14 mouse cellular contexts compared by ENCODE assay signal in genomic region chr8:93572841-93573240, GRCm38 (mm10). TPM values are rescaled to one million over a fixed set of nuclear protein-coding genes. Genes with fewer than 3 reads are reported as not detected.
DNase-seq lines count a peak whose midpoint lies in the region; ATAC-seq and TF ChIP-seq lines count a peak whose summit lies in the region.
"Had no signal": no experiment of that assay in that cellular context is flagged by ENCODE, and none has a peak within 500 bp of the region (broad histone marks: within the 10 kb centered on the region; RNA-seq: fewer than 3 reads in every experiment).

No protein-coding gene starts in this region.

- H3K27ac ChIP-seq in forebrain, embryonic 10.5 days, result 0 out of 2 replicates have a peak overlapping the region, but pooled peaks have one; percentile 35
- no peak overlapping the region for H3K27ac ChIP-seq in forebrain, embryonic 11.5 days (ENCODE audit: low read depth, low read length)
- peak overlapping the region; percentile 95 for H3K27ac ChIP-seq in forebrain, postnatal 0 days (ENCODE audit: low read depth, low read length)
- H3K27ac ChIP-seq in midbrain, postnatal 0 days (ENCODE audit: low read depth, low read length), result no peak overlapping the region
- H3K27ac ChIP-seq in gastrocnemius, adult 2 months, result no peak overlapping the region

- 83% methylated on average over 9 of the region's 9 CpGs for WGBS in forebrain, embryonic 10.5 days
- WGBS in forebrain, embryonic 11.5 days, result 74% methylated on average over 9 of the region's 9 CpGs
- 58% methylated on average over 9 of the region's 9 CpGs for WGBS in forebrain, postnatal 0 days
- WGBS in midbrain, postnatal 0 days, result 73% methylated on average over 9 of the region's 9 CpGs

- H3K4me2 ChIP-seq in forebrain, embryonic 11.5 days (ENCODE audit: low read depth, low read length, severe bottlenecking), result no peak overlapping the region
- no peak overlapping the region for H3K4me2 ChIP-seq in forebrain, postnatal 0 days (ENCODE audit: low read depth)
- no peak overlapping the region for H3K4me2 ChIP-seq in midbrain, postnatal 0 days (ENCODE audit: low read depth, low read length, poor library complexity, severe bottlenecking)
- H3K4me2 ChIP-seq: liver, embryonic 11.5 days had no signal

- H3K9me3 ChIP-seq in forebrain, embryonic 10.5 days, result peaks cover 7% of the 10 kb centered on the region
- H3K9me3 ChIP-seq in forebrain, embryonic 11.5 days (ENCODE audit: control insufficient read depth, low read length), result peaks cover 4% of the 10 kb centered on the region; the same call in 1 of the 2 replicates
- H3K9me3 ChIP-seq in forebrain, postnatal 0 days (ENCODE audit: low read length), result no peaks in the 10 kb centered on the region
- H3K9me3 ChIP-seq in midbrain, postnatal 0 days (ENCODE audit: low read length), result no peaks in the 10 kb centered on the region

- no peak overlapping the region for H3K9ac ChIP-seq in forebrain, embryonic 11.5 days (ENCODE audit: low read length)
- H3K9ac ChIP-seq in forebrain, postnatal 0 days, result no peak overlapping the region
- 0 out of 2 replicates have a peak overlapping the region, but pooled peaks have one; percentile 8 for H3K9ac ChIP-seq in midbrain, postnatal 0 days (replicated peaks; ENCODE audit: low read length, poor library complexity, severe bottlenecking)

- DNase-seq in forebrain, embryonic 10.5 days (ENCODE audit: extremely low spot score, low spot score), result peak; percentile 8
- DNase-seq in forebrain, embryonic 11.5 days (ENCODE audit: low spot score), result no peak
- peak; percentile 2 for DNase-seq in kidney, postnatal 10 days
- DNase-seq in kidney, postnatal 25 days, result no peak
- DNase-seq in forebrain, postnatal 0 days, result no peak
- DNase-seq in midbrain, postnatal 0 days (ENCODE audit: low spot score), result no peak
- DNase-seq in yolk sac, embryonic 10.5 days (ENCODE audit: low spot score), result no peak
- DNase-seq in gastrocnemius, adult 2 months, result no peak
- DNase-seq: cerebellum, adult 11 months; gastrocnemius, postnatal 36 days; kidney, adult 2 months; thymus, adult 2 months had no signal

- intact Hi-C loops in gastrocnemius, adult 2 months (cut with DNase I), result no loop called here

- no peaks in the 10 kb centered on the region for H3K27me3 ChIP-seq in forebrain, embryonic 10.5 days (ENCODE audit: poor library complexity, severe bottlenecking)
- H3K27me3 ChIP-seq in forebrain, embryonic 11.5 days (ENCODE audit: control insufficient read depth, insufficient read depth, low read length), result no peaks in the 10 kb centered on the region
- no peaks in the 10 kb centered on the region for H3K27me3 ChIP-seq in forebrain, postnatal 0 days (ENCODE audit: insufficient read depth, low read length)
- H3K27me3 ChIP-seq in midbrain, postnatal 0 days (ENCODE audit: insufficient read depth, low read length), result no peaks in the 10 kb centered on the region
- H3K27me3 ChIP-seq: CH12.LX had no signal

- no peaks in the 10 kb centered on the region for H3K36me3 ChIP-seq in forebrain, embryonic 10.5 days (replicated peaks)
- no peaks in the 10 kb centered on the region for H3K36me3 ChIP-seq in forebrain, embryonic 11.5 days (ENCODE audit: control insufficient read depth, insufficient read depth, low read length)
- H3K36me3 ChIP-seq in forebrain, postnatal 0 days (ENCODE audit: insufficient read depth), result no peaks in the 10 kb centered on the region
- no peaks in the 10 kb centered on the region for H3K36me3 ChIP-seq in midbrain, postnatal 0 days (ENCODE audit: insufficient read depth, low read length)

- peaks cover 36% of the 10 kb centered on the region for H3K4me1 ChIP-seq in forebrain, embryonic 10.5 days
- H3K4me1 ChIP-seq in forebrain, embryonic 11.5 days (replicated peaks; ENCODE audit: control insufficient read depth, insufficient read depth, low read length), result peaks cover 10% of the 10 kb centered on the region; the same call in 1 of the 2 replicates
- peaks cover 38% of the 10 kb centered on the region for H3K4me1 ChIP-seq in forebrain, postnatal 0 days (ENCODE audit: insufficient read depth)
- H3K4me1 ChIP-seq in midbrain, postnatal 0 days (ENCODE audit: insufficient read depth, low read length), result peaks cover 32% of the 10 kb centered on the region

- ATAC-seq in forebrain, embryonic 11.5 days (replicated peaks; ENCODE audit: low FRiP score), result no peak
- no peak for ATAC-seq in forebrain, postnatal 0 days
- no peak for ATAC-seq in midbrain, postnatal 0 days (ENCODE audit: low FRiP score)

- no peak overlapping the region for H3K4me3 ChIP-seq in forebrain, embryonic 10.5 days
- H3K4me3 ChIP-seq in forebrain, embryonic 11.5 days (ENCODE audit: low read depth, low read length), result no peak overlapping the region
- H3K4me3 ChIP-seq in forebrain, postnatal 0 days (ENCODE audit: low read depth, low read length), result no peak overlapping the region
- H3K4me3 ChIP-seq in midbrain, postnatal 0 days (ENCODE audit: low read depth, low read length), result no peak overlapping the region
- no peak overlapping the region for H3K4me3 ChIP-seq in gastrocnemius, adult 2 months

- no peak for TF ChIP-seq CTCF in forebrain, postnatal 0 days (IDR thresholded peaks at IDR 0.05; ENCODE audit: low read depth)
- TF ChIP-seq CTCF in midbrain, postnatal 0 days (IDR thresholded peaks at IDR 0.05), result no peak
- no peak for TF ChIP-seq CTCF in gastrocnemius, adult 2 months (IDR thresholded peaks at IDR 0.05)

RNA-seq across cellular contexts. Expression of gene Ces5a, which starts 37.2 kb away (rescaled TPM):
- polyA plus RNA-seq in forebrain, embryonic 10.5 days (2016; fragmentation: Nextera tagmentation; extraction: Ambion mirVana), result not detected in 2 replicates
- polyA plus RNA-seq in forebrain, embryonic 11.5 days (2014; fragmentation: Nextera tagmentation; extraction: Ambion mirVana), result not detected in 2 replicates
- 0.62 and 1.2 TPM in 2 replicates for total RNA-seq in forebrain, postnatal 0 days (2014; rRNA removed)
- 0.67 and 0.94 TPM in 2 replicates for polyA plus RNA-seq in forebrain, postnatal 0 days (2015; fragmentation: Nextera tagmentation; extraction: Ambion mirVana)
- total RNA-seq in midbrain, postnatal 0 days (2014; rRNA removed), result 0.61 and 0.77 TPM in 2 replicates
- 0.38 and 0.59 TPM in 2 replicates for polyA plus RNA-seq in midbrain, postnatal 0 days (2015; fragmentation: Nextera tagmentation; extraction: Ambion mirVana)
- total RNA-seq in gastrocnemius, adult 2 months (2021), result under 1 TPM; 0.42 to 0.71 TPM
- total RNA-seq: CH12.LX had no signal
- polyA plus RNA-seq: kidney, adult 2 months; liver, embryonic 11.5 days had no signal

Comparison
In these comparisons a context has a peak if more than half of its experiments do, and no peak if none do; other contexts are left out.
1. DNase-seq: peak in forebrain, embryonic 10.5 days (single experiment) and kidney, postnatal 10 days (single experiment); none in forebrain, embryonic 11.5 days (single experiment), kidney, postnatal 25 days (0 of 2), forebrain, postnatal 0 days (single experiment), midbrain, postnatal 0 days (single experiment), yolk sac, embryonic 10.5 days (single experiment) and gastrocnemius, adult 2 months (single experiment).
2. H3K27ac ChIP-seq: peak in forebrain, embryonic 10.5 days (single experiment) and forebrain, postnatal 0 days (single experiment); none in forebrain, embryonic 11.5 days (single experiment), midbrain, postnatal 0 days (single experiment) and gastrocnemius, adult 2 months (single experiment).